Mouse (Mus musculus) intestine, embryonic 15.5 days (tissue): ENCODE data around the gene Gm20388. TPM values are rescaled to one million over a fixed set of nuclear protein-coding genes. Genes with fewer than 3 reads are reported as not detected.
"Not testable (repeated sequence)": the region's sequence is repeated elsewhere in the genome, so short reads cannot be mapped to it uniquely, and the experiment has no call there.

ENCODE experiments used
- ATAC-seq: fragments of 200-750 bp; cut with Nextera tagmentation; 2 replicates; pipeline ENCODE4 v1.8.0; 2017; ENCODE audit warnings: moderate TSS enrichment, moderate library complexity
- H3K27ac ChIP-seq: fragments of 300-500 bp; sonication (generic); 2 replicates; pipeline ENCODE4 v1.5.1; 2015; ENCODE audit warnings: mild to moderate bottlenecking, inconsistent platforms
- H3K27me3 ChIP-seq: fragments of 300-500 bp; sonication (generic); replicated peaks from 2 replicates; pipeline ENCODE4 v1.6.1; 2015; ENCODE audit warnings: inconsistent platforms
- H3K36me3 ChIP-seq: fragments of 300-500 bp; sonication (generic); 2 replicates; pipeline ENCODE4 v1.6.1; 2015; ENCODE audit warnings: inconsistent platforms
- H3K4me1 ChIP-seq: fragments of 300-500 bp; sonication (generic); replicated peaks from 2 replicates; pipeline ENCODE4 v1.6.1; 2015; ENCODE audit warnings: inconsistent platforms
- H3K4me2 ChIP-seq: fragments of 300-500 bp; sonication (generic); replicated peaks from 2 replicates; pipeline ENCODE4 v1.6.1; 2015; ENCODE audit warnings: mild to moderate bottlenecking, inconsistent platforms
- H3K4me3 ChIP-seq: fragments of 300-500 bp; sonication (generic); replicated peaks from 2 replicates; pipeline ENCODE4 v1.5.1; 2015; ENCODE audit warnings: inconsistent platforms
- H3K9ac ChIP-seq: fragments of 300-500 bp; sonication (generic); 2 replicates; pipeline ENCODE4 v1.6.1; 2015; ENCODE audit warnings: inconsistent platforms
- H3K9me3 ChIP-seq: fragments of 300-500 bp; sonication (generic); 2 replicates; pipeline ENCODE4 v1.6.1; 2016; ENCODE audit warnings: inconsistent platforms
- WGBS: fragments of 180-500 bp; shearing (Covaris S2); methylation state at CpG from one replicate; pipeline ENCODE4 v1.1.7; 2015; 5-methylcytosine and 5-hydroxymethylcytosine counted together
- polyA plus RNA-seq: library from polyadenylated mRNA; unstranded; fragments of >200 nt; fragmentation: Nextera tagmentation; extraction: Ambion mirVana; gene quantifications from 2 replicates; pipeline ENCODE4 v1.2.1, GENCODE M21; 2015

The Gm20388 gene
- polyA plus RNA-seq, 1 experiment from 2014 or later = not detected

DNA sequence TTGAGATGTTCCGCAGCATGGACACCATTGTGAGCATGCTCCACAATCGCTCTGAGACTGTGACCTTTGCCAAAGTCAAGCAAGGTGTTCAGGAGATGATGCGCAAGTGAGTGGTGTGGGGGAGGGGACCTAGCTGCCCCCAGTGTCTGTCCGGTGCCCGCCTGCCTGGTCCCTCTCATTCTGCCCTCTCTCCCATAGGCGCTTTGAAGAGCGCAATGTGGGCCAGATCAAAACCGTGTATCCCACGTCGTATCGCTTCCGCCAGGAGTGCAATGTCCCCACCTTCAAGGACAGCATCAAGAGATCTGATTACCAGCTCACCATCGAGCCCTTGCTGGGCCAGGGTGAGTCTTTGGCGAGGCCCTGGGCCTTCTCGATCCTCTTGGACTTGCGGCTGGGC is 2659.4 kb downstream of the Gm20388 start:
- Histone ChIP-seq H3K4me2 (no peak overlapping the region), H3K36me3 (peaks cover 31% of the 10 kb centered on the region), H3K27ac (no peak overlapping the region), H3K9ac (no peak overlapping the region), H3K4me3 (no peak overlapping the region), H3K9me3 (no peaks in the 10 kb centered on the region), H3K4me1 (peaks cover 33% of the 10 kb centered on the region), H3K27me3 (no peaks in the 10 kb centered on the region)
- no peak for ATAC-seq
- WGBS = 94% methylated on average over 16 of the region's 16 CpGs

DNA sequence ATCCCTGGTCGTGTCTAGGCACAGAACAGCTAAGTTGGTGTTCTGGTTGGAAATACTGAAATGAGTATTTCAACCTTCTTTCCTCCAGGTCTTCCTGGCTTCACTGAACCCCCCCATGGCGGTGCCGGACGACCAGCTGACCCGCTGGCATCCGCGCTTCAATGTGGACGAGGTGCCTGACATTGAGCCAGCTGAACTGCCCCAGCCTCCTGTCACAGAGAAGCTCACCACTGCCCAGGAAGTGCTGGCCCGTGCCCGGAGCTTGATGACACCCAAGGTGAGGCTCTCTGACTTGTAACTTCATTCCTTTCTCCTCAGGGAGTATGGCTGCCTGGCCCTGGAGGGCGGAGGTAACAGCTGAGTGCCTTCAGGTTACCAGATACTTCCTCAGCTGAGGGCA is 2660.5 kb downstream of the Gm20388 start:
- H3K4me2 ChIP-seq = no peak overlapping the region
- no peak overlapping the region for H3K9ac ChIP-seq
- peaks cover 31% of the 10 kb centered on the region for H3K36me3 ChIP-seq
- no peaks in the 10 kb centered on the region for H3K27me3 ChIP-seq
- H3K4me3 ChIP-seq = no peak overlapping the region
- ATAC-seq = no peak
- no peaks in the 10 kb centered on the region for H3K9me3 ChIP-seq
- WGBS = 93% methylated on average over 11 of the region's 11 CpGs
- peaks cover 44% of the 10 kb centered on the region for H3K4me1 ChIP-seq
- no peak overlapping the region; the same call in 1 of the 2 replicates for H3K27ac ChIP-seq

DNA sequence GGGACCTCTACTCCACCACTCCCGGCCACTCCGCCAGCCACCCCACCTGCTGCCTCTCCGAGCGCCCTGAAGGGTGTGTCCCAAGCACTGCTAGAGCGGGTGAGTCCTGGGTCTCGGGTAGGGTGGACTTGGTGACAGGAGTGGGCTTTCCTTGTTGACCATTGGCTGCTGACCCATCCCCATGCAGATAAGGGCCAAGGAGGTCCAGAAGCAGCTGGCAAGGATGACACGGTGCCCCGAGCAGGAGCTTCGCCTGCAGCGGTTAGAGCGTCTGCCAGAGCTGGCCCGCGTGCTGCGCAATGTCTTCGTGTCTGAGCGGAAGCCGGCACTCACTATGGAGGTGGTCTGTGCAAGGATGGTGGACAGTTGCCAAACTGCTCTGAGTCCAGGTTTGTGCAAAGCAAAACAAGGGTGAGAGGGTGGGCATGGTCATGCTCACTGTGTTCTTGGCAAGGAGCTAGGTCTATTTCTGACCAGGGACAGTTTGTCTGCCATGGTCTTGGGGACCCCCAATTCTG is 2661.2 kb downstream of the Gm20388 start:
- Histone ChIP-seq H3K4me2 (no peak overlapping the region), H3K27me3 (no peaks in the 10 kb centered on the region), H3K27ac (no peak overlapping the region; the same call in 1 of the 2 replicates), H3K9me3 (no peaks in the 10 kb centered on the region), H3K36me3 (peaks cover 31% of the 10 kb centered on the region), H3K4me1 (peaks cover 38% of the 10 kb centered on the region), H3K4me3 (no peak overlapping the region), H3K9ac (no peak overlapping the region)
- ATAC-seq = no peak
- 87% methylated on average over 17 of the region's 17 CpGs for WGBS

DNA sequence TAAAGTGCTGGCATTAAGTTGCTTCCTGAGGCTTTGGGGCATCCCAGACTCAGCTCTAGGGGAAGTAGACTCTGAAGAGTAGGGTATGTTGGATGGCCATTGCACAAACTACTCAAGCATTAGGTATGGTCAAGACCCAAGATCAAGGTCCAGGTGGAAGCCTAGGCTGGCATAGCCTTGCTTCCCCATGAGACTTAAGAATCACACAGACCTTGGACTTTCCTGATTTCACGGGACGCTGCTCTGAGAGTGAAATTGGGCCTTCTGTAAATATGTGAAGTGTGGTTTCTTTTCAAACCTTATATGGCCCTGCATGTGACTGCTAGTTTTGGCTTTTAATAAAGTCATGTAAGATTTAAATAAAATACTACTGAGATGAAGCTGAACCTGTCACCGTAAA is 2662.1 kb downstream of the Gm20388 start:
- H3K27ac ChIP-seq = 0 out of 2 replicates have a peak overlapping the region, but pooled peaks have one; percentile 24
- H3K27me3 ChIP-seq = no peaks in the 10 kb centered on the region
- H3K9me3 ChIP-seq = no peaks in the 10 kb centered on the region
- no peak overlapping the region for H3K4me3 ChIP-seq
- no peak overlapping the region for H3K4me2 ChIP-seq
- WGBS = 73% methylated on average over 3 of the region's 3 CpGs
- peaks cover 42% of the 10 kb centered on the region for H3K4me1 ChIP-seq
- ATAC-seq = no peak
- peaks cover 31% of the 10 kb centered on the region for H3K36me3 ChIP-seq
- no peak overlapping the region for H3K9ac ChIP-seq

DNA sequence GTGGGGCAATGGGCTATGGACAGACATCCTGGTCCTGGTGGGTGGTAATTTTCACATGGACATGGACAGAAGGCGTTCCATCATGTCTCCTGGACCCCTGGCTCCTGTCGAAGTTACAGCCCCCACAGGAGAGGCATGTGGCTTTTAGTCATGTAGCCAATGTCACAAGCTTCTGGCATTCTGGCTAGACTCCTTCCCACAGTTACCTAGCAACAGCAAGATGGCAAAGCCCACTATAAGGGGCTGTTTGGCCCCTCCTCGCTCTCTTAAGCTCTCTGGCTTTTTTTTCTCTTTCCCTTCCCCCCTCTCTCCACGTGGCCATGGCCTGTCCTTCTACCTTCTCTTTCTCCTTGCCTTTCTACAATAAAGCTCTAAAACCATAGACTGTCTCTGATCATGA is 2662.5 kb downstream of the Gm20388 start:
- H3K4me3 ChIP-seq, H3K9ac ChIP-seq, H3K4me2 ChIP-seq, H3K27me3 ChIP-seq, H3K9me3 ChIP-seq, ATAC-seq: not testable (repeated sequence)
- H3K36me3 ChIP-seq = peaks cover 31% of the 10 kb centered on the region
- 34% methylated on average over 4 of the region's 4 CpGs for WGBS
- peaks cover 42% of the 10 kb centered on the region for H3K4me1 ChIP-seq
- peak overlapping the region; percentile 24; the same call in 1 of the 2 replicates for H3K27ac ChIP-seq

DNA sequence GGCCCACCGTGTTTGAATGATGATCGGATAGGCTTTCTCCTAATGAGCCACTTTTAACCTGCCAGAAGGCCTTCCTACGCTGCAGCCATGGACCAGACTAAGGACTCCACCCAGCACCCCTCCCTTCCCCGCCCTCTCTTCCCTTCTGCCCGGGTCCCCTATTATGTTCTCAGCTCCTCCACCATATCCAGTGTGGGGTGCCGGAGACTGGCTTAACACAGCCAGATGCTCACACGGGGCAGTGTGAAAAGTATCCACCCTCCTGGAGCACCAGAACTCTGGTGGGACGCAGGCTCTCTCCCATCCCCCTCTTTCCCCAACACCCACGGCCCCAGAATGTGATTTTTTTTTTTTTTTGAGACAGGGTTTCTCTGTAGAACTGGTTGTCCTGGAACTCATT is 2662.9 kb downstream of the Gm20388 start:
- Histone ChIP-seq H3K4me3 (no peak overlapping the region), H3K36me3 (peaks cover 31% of the 10 kb centered on the region), H3K4me2 (no peak overlapping the region), H3K27me3 (no peaks in the 10 kb centered on the region), H3K9me3 (no peaks in the 10 kb centered on the region), H3K9ac (no peak overlapping the region), H3K27ac (peak overlapping the region; percentile 24), H3K4me1 (peaks cover 42% of the 10 kb centered on the region)
- WGBS = 59% methylated on average over 9 of the region's 9 CpGs
- no peak for ATAC-seq

DNA sequence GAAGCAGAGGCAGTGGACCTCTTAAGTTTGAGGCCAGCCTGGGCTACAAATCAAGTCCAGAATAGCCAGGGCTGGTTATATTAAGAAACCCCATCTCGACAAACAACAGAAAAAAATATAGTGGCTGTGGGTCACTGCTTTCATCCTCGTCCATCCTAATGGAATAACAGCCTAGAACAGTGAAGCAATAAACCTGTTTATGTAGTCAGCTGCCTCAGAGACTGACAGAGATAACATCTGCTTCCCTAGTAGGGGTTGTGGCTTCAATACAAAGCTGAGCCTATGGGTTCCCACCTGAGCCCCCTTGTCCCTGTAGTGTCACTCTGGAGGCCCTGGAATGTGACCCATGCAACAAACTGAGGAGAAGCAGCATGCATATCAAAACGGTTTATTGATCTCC is 2663.6 kb downstream of the Gm20388 start:
- Histone ChIP-seq H3K4me1 (peaks cover 38% of the 10 kb centered on the region), H3K27me3 (no peaks in the 10 kb centered on the region), H3K36me3 (peaks cover 31% of the 10 kb centered on the region), H3K4me3 (no peak overlapping the region), H3K27ac (peak overlapping the region; percentile 85; the same call in 1 of the 2 replicates), H3K9me3 (no peaks in the 10 kb centered on the region), H3K4me2 (peak overlapping the region; percentile 81; the same call in 1 of the 2 replicates), H3K9ac (no peak overlapping the region)
- ATAC-seq = no peak; the same call in 1 of the 2 replicates
- WGBS = 27% methylated on average over 3 of the region's 3 CpGs

DNA sequence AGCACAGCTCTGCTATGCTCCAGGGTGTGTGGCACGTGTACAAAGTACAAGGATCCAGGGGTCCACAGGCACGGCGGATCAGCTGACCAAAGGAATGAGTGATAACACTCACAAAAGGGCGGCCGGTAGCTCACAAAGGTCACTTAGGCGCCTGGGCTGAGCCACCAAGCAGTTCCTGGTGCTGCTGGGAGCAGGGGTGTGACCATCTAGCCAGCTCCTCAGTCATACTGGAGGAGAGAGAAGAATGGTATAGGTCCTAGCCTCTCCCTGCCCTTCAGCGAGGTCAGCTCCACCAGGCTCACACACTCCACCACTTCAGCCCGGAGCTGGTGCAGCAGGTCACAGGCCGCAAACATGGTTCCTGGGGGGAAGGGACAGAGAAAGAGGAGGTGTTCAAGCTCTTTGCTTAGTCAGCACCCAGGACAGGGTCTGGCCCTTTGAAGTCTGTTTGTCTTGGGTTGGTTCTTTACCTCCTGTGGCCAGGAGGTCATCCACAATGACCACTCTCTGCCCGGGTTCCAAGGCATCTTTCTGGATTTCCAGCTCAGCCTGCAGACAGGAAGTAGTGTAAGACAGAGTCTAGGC is 2664.1 kb downstream of the Gm20388 start:
- Histone ChIP-seq H3K9me3 (no peaks in the 10 kb centered on the region), H3K36me3 (peaks cover 30% of the 10 kb centered on the region), H3K4me2 (peak overlapping the region; percentile 81), H3K9ac (peak overlapping the region; percentile 83; the same call in 1 of the 2 replicates), H3K4me3 (peak overlapping the region; percentile 77), H3K27ac (peak overlapping the region; percentile 85), H3K4me1 (peaks cover 37% of the 10 kb centered on the region), H3K27me3 (no peaks in the 10 kb centered on the region)
- peak; percentile 68 for ATAC-seq
- WGBS = 24% methylated on average over 10 of the region's 10 CpGs

DNA sequence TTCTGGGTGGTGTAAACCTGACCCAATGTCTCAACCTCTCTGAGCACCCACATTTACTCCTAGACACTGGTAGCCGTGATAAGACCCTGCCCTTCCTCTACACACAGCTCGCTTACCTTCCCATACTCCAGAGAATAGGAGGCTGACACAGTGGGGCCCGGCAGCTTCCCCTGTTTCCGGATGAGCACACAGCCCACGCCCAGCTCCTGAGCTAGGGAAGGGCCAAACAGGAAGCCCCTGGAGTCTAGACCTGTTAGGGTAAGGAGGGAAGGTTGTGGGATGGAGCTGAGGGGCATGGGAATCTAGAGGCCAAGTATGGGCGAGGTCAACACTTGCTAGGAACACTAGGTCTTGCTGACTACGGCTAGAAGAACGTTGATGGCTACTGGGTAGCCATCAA is 2664.6 kb downstream of the Gm20388 start:
- no peak for ATAC-seq
- peaks cover 24% of the 10 kb centered on the region for H3K36me3 ChIP-seq
- WGBS = 50% methylated on average over 8 of the region's 8 CpGs
- no peaks in the 10 kb centered on the region for H3K9me3 ChIP-seq
- peaks cover 37% of the 10 kb centered on the region for H3K4me1 ChIP-seq
- peak overlapping the region; percentile 81 for H3K4me2 ChIP-seq
- peak overlapping the region; percentile 77 for H3K4me3 ChIP-seq
- H3K27me3 ChIP-seq = no peaks in the 10 kb centered on the region
- peak overlapping the region; percentile 85 for H3K27ac ChIP-seq
- peak overlapping the region; percentile 83 for H3K9ac ChIP-seq

DNA sequence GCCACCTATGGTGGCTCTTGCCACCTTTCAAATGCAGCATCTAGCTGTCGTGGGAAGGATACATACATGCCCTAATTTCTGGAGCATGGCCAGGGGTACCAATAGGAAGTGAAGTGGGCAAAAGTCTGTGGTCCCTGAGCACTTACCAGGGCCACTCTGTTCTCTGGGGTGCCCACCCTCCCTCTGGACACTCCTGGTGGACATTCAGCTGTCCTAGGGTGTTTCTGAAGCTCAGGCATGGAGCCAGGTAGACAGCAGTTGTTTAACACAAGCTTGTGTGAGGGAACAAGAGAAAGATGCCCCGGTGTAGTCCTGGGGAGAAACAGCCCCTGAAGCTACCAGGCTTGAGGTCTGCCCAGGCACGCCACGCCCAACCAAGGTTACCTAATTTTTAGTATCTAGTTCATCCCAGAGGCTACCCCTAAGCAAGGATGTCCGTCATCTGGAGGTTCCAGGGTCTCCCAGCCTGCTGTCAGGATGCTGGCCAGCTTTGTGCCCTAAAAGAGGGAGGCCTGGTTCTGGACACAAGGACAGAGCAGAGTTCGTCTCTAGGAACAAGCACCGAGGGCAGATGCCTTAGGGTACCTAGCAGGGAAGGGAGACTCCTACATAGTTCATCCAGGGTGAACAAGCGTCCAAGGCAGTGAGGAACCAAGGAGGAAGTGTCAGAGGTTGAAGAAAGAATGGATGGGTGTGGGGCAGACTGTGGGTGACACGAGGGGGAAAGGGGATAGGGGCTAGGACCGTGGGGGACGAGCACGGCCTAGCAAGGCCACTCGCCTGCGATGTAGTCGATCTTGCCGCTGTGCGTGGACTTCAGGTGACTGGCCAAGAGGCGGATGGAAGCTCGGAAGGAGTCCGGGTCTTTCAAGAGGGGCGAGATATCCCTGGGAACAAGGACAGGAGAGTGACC is 2665.3 kb downstream of the Gm20388 start:
- peaks cover 37% of the 10 kb centered on the region for H3K4me1 ChIP-seq
- whole genome bisulfite sequencing = 11% methylated on average over 21 of the region's 21 CpGs
- H3K27me3 ChIP-seq = no peaks in the 10 kb centered on the region
- H3K4me2 ChIP-seq = peak overlapping the region; percentile 81
- H3K9ac ChIP-seq = peak overlapping the region; percentile 83
- peaks cover 17% of the 10 kb centered on the region for H3K36me3 ChIP-seq
- peak; percentile 16 for ATAC-seq
- no peaks in the 10 kb centered on the region for H3K9me3 ChIP-seq
- peak overlapping the region; percentile 85 for H3K27ac ChIP-seq
- H3K4me3 ChIP-seq = peak overlapping the region; percentile 77

DNA sequence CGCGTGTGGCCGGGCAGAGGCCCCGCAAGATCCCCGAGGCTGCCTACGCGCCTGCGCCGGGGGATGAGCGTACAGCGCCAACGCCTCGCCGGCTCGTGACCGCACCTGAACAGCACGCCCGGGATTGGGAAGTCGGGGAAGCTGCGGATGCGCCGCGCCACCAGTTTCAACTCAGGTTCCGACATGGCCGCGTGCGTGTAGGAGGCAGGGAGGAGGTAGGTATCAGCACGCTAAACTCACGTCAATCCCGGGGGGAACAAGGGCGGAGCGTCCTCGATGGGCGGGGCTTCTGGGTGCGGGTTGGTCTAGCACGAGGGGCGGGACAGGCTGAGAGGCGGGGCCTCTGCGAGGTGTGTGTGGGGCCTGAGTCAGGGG is 2666.0 kb downstream of the Gm20388 start, which contains the start of gene Aprt:
Gene Aprt (minus strand): TSS at position 262 of the 375 bp plus-strand sequence.
- Histone ChIP-seq H3K9me3 (no peaks in the 10 kb centered on the region), H3K4me3 (peak within 1 kb of the TSS; percentile 77), H3K27me3 (no peaks in the 10 kb centered on the region), H3K27ac (peak within 1 kb of the TSS; percentile 85), H3K4me1 (peaks cover 37% of the 10 kb centered on the region), H3K4me2 (peak within 1 kb of the TSS; percentile 81), H3K9ac (peak within 1 kb of the TSS; percentile 83), H3K36me3 (peaks cover 11% of the 10 kb centered on the region)
- WGBS = 0% methylated on average over 39 of the region's 39 CpGs
- ATAC-seq = peak; percentile 90

DNA sequence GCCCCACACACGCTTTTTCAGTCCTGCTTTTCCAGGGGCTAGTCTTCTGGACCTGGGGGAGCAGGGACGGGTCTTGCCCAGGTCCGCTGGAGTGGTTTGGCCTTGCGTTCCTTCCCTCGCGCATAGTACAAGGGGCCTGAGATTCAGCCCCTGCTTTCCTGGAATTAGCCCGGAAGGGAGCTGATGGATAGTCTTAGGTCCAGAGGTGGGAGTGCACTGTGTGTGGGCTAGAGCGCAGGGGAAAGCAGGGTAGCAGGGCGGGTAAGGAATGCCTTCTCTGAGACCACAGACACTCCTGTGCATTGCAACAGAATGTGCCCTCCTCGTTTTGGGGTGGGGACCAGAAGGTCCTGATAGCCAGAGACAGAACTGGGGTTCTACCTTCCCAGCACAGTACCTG is 2666.5 kb downstream of the Gm20388 start:
- Histone ChIP-seq H3K36me3 (peaks cover 6% of the 10 kb centered on the region), H3K9me3 (no peaks in the 10 kb centered on the region), H3K4me2 (peak overlapping the region; percentile 81), H3K9ac (peak overlapping the region; percentile 5; the same call in 1 of the 2 replicates), H3K27ac (peak overlapping the region; percentile 85), H3K4me1 (peaks cover 37% of the 10 kb centered on the region), H3K27me3 (no peaks in the 10 kb centered on the region), H3K4me3 (peak overlapping the region; percentile 77)
- ATAC-seq = peak; percentile 8
- 28% methylated on average over 10 of the region's 10 CpGs for WGBS
